Mouse (Mus musculus) embryo, embryonic 9.5 days (tissue): Measurements from ENCODE around the gene Plcb1.

Source experiments
- DNase-seq: peaks from one replicate; pipeline ENCODE4 v3.0.0-alpha.2; 2017; ENCODE audit errors: extremely low spot score

Gene Plcb1

GRCm38 (mm10) chr2:135202390-135202789 lies 416.5 kb downstream of the Plcb1 start:
- DNase-seq, result no peak

- no peak for DNase-seq
Measured at GRCm38 (mm10) chr2:135204141-135205120, 418.6 kb downstream of the Plcb1 start.

GRCm38 (mm10) chr2:135208890-135209289 lies 423.0 kb downstream of the Plcb1 start:
- DNase-seq, result no peak

- DNase-seq, result peak; percentile 29
Measured at GRCm38 (mm10) chr2:135214746-135215448, 429.0 kb downstream of the Plcb1 start.

- no peak for DNase-seq
Measured at GRCm38 (mm10) chr2:135219406-135219805, 433.5 kb downstream of the Plcb1 start.

- no peak for DNase-seq
Measured at GRCm38 (mm10) chr2:135225604-135226025, 439.7 kb downstream of the Plcb1 start.

GRCm38 (mm10) chr2:135230262-135230661 lies 444.4 kb downstream of the Plcb1 start:
- no peak for DNase-seq

GRCm38 (mm10) chr2:135242662-135243316 lies 456.9 kb downstream of the Plcb1 start:
- DNase-seq, result no peak

- DNase-seq, result no peak
Measured at GRCm38 (mm10) chr2:135243764-135244163, 457.9 kb downstream of the Plcb1 start.

- no peak for DNase-seq
Measured at GRCm38 (mm10) chr2:135249925-135250324, 464.1 kb downstream of the Plcb1 start.

GRCm38 (mm10) chr2:135251821-135252315 lies 466.0 kb downstream of the Plcb1 start:
- DNase-seq, result no peak

GRCm38 (mm10) chr2:135259136-135259535 lies 473.3 kb downstream of the Plcb1 start:
- DNase-seq, result no peak

GRCm38 (mm10) chr2:135263943-135264342 lies 478.1 kb downstream of the Plcb1 start:
- no peak for DNase-seq

- DNase-seq, result no peak
Measured at GRCm38 (mm10) chr2:135274949-135275348, 489.1 kb downstream of the Plcb1 start.

GRCm38 (mm10) chr2:135278506-135278905 lies 492.6 kb downstream of the Plcb1 start:
- DNase-seq, result no peak

GRCm38 (mm10) chr2:135279026-135279425 lies 493.2 kb downstream of the Plcb1 start:
- DNase-seq, result no peak

GRCm38 (mm10) chr2:135283783-135284182 lies 497.9 kb downstream of the Plcb1 start:
- DNase-seq, result no peak

GRCm38 (mm10) chr2:135296184-135296769 lies 510.4 kb downstream of the Plcb1 start:
- DNase-seq, result no peak

GRCm38 (mm10) chr2:135300480-135300879 lies 514.6 kb downstream of the Plcb1 start:
- no peak for DNase-seq

- DNase-seq, result no peak
Measured at GRCm38 (mm10) chr2:135302483-135302882, 516.6 kb downstream of the Plcb1 start.

- DNase-seq, result no peak
Measured at GRCm38 (mm10) chr2:135305186-135305585, 519.3 kb downstream of the Plcb1 start.
